In the genomic region with DNA sequence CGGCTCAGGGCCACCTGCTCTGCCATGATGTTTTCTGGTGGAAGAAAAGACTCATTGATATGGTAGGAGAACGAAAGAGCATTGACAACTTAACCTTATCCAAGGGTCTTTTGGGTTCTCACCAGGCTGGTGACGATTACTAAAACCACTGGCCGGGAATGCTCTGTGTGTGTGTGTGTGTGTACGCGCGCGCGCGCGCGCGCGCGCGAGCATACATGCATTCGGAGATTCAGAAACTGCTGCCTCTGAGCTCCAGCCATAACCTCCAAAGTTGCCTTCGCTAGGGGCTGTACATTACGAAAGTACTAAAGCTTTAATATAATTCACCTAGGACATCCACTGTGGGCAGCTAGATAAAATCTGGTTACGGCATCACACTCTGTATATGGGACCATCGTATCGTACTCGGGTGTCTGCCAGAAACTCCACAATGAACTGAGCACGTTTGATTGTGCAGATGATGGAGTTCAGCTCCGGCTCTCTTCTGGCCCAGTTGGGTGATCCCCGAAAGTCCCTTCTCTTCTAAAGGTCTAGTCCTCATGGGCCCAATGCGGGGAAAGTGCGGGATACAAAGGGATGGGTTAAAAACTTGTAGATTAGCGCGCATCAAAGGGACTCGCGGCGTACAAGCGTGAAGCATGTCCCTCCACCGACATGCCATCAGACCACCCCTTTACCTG, we compare ENCODE assay signal across 8 mouse cellular contexts. TPM values are rescaled to one million over a fixed set of nuclear protein-coding genes. Genes with fewer than 3 reads are reported as not detected.
DNase-seq lines count a peak whose midpoint lies in the region; ATAC-seq and TF ChIP-seq lines count a peak whose summit lies in the region.

No protein-coding gene starts in this region.

- H3K36me3 ChIP-seq in G1E (replicated peaks) = peaks cover 57% of the 10 kb centered on the region
- H3K36me3 ChIP-seq in embryonic facial prominence, embryonic 15.5 days = no peaks in the 10 kb centered on the region
- H3K36me3 ChIP-seq in limb, embryonic 12.5 days = no peaks in the 10 kb centered on the region

- DNase-seq in layer of hippocampus, adult 2 months (ENCODE audit: low spot score in 2 of 2) = peak in 1 of 2 experiments; percentile 2
- no peak for DNase-seq in layer of hippocampus, adult 9-10 months (ENCODE audit: low spot score)
- DNase-seq in G1E (ENCODE audit: low spot score) = no peak
- DNase-seq in T-cell, adult 2 months (ENCODE audit: low spot score) = no peak

- peak overlapping the region; percentile 66 for H3K4me3 ChIP-seq in layer of hippocampus, adult 2 months
- H3K4me3 ChIP-seq in G1E (ENCODE audit: low read depth, low read length) = peak overlapping the region; percentile 74
- H3K4me3 ChIP-seq in embryonic facial prominence, embryonic 15.5 days (replicated peaks) = peak overlapping the region; percentile 56
- peak overlapping the region; percentile 52 for H3K4me3 ChIP-seq in limb, embryonic 12.5 days (replicated peaks)
- H3K4me3 ChIP-seq in olfactory bulb, adult 2 months (ENCODE audit: insufficient read depth, low read depth, low read length) = peak overlapping the region; percentile 87

- WGBS in embryonic facial prominence, embryonic 15.5 days = 24% methylated on average over 35 of the region's 35 CpGs
- 22% methylated on average over 35 of the region's 35 CpGs for WGBS in limb, embryonic 12.5 days
- 25% methylated on average over 35 of the region's 35 CpGs for WGBS in olfactory bulb, adult 2 months

- peak overlapping the region; percentile 33 for H3K9ac ChIP-seq in embryonic facial prominence, embryonic 15.5 days
- H3K9ac ChIP-seq in limb, embryonic 12.5 days (replicated peaks) = peak overlapping the region; percentile 42; the same call in 1 of the 2 replicates

- peak overlapping the region; percentile 53 for H3K4me2 ChIP-seq in embryonic facial prominence, embryonic 15.5 days (replicated peaks)
- H3K4me2 ChIP-seq in limb, embryonic 12.5 days = peak overlapping the region; percentile 58

- H3K9me3 ChIP-seq in G1E (replicated peaks) = no peaks in the 10 kb centered on the region
- H3K9me3 ChIP-seq in embryonic facial prominence, embryonic 15.5 days (replicated peaks) = no peaks in the 10 kb centered on the region
- no peaks in the 10 kb centered on the region for H3K9me3 ChIP-seq in limb, embryonic 12.5 days

- peak overlapping the region; percentile 94 for H3K27ac ChIP-seq in layer of hippocampus, adult 2 months
- H3K27ac ChIP-seq in embryonic facial prominence, embryonic 15.5 days (replicated peaks) = peak overlapping the region; percentile 59
- H3K27ac ChIP-seq in limb, embryonic 12.5 days = peak overlapping the region; percentile 86
- no peak overlapping the region for H3K27ac ChIP-seq in olfactory bulb, adult 2 months (ENCODE audit: insufficient read depth, low read depth, low read length)

- no peak for ATAC-seq in G1E (ENCODE audit: extremely low read depth, insufficient number of reproducible peaks, low FRiP score, poor library complexity, severe bottlenecking)
- ATAC-seq in embryonic facial prominence, embryonic 15.5 days (ENCODE audit: insufficient number of reproducible peaks, low FRiP score, low TSS enrichment, low read depth) = peak; percentile 30; the same call in 1 of the 2 replicates
- peak; percentile 43; the same call in 1 of the 2 replicates for ATAC-seq in limb, embryonic 12.5 days (ENCODE audit: insufficient number of reproducible peaks, insufficient read depth, low FRiP score, low TSS enrichment, low read depth)
- no peak for ATAC-seq in monocyte, adult 5-6 weeks (replicated peaks; ENCODE audit: insufficient number of reproducible peaks, low FRiP score, low TSS enrichment, poor library complexity, severe bottlenecking)

- peaks cover 48% of the 10 kb centered on the region for H3K4me1 ChIP-seq in G1E (ENCODE audit: insufficient read depth, low read depth, low read length)
- H3K4me1 ChIP-seq in embryonic facial prominence, embryonic 15.5 days = no peaks in the 10 kb centered on the region
- H3K4me1 ChIP-seq in limb, embryonic 12.5 days (replicated peaks) = no peaks in the 10 kb centered on the region; the same call in 1 of the 2 replicates
- H3K4me1 ChIP-seq in olfactory bulb, adult 2 months (ENCODE audit: control insufficient read depth, insufficient read depth, low read length) = 0 out of 2 replicates have a peak, but pooled peaks cover 4% of the 10 kb centered on the region

- no peak for TF ChIP-seq POLR2A in olfactory bulb, adult 2 months (IDR thresholded peaks at IDR 0.05; ENCODE audit: insufficient read depth, low read depth, low read length)

- no peaks in the 10 kb centered on the region for H3K27me3 ChIP-seq in G1E (ENCODE audit: insufficient read depth, low read length)
- H3K27me3 ChIP-seq in embryonic facial prominence, embryonic 15.5 days = no peaks in the 10 kb centered on the region
- no peaks in the 10 kb centered on the region for H3K27me3 ChIP-seq in limb, embryonic 12.5 days

- TF ChIP-seq CTCF in layer of hippocampus, adult 2 months (conservative IDR thresholded peaks at IDR 0.05) = no peak
- TF ChIP-seq CTCF in G1E (IDR thresholded peaks at IDR 0.05; ENCODE audit: low read depth, low read length) = no peak
- no peak for TF ChIP-seq CTCF in olfactory bulb, adult 2 months (IDR thresholded peaks at IDR 0.05; ENCODE audit: insufficient read depth, low read depth, low read length)

RNA-seq across cellular contexts. Expression of a gene that starts 0.7 kb away (rescaled TPM):
- total RNA-seq in layer of hippocampus, adult 2 months (2021) = 10 to 100 TPM; 27.1 to 30.2 TPM
- 61.5 and 65.0 TPM in 2 replicates for total RNA-seq in G1E (2014; fragmentation: Nextera tagmentation)
- 40.2 and 40.7 TPM in 2 replicates for total RNA-seq in G1E (2017)
- polyA plus RNA-seq in G1E (2012) = 6.8 and 13.7 TPM in 2 replicates
- polyA plus RNA-seq in embryonic facial prominence, embryonic 15.5 days (2015; fragmentation: Nextera tagmentation; extraction: Ambion mirVana) = 54.1 and 65.4 TPM in 2 replicates
- polyA plus RNA-seq in limb, embryonic 12.5 days (2016; fragmentation: Nextera tagmentation; extraction: Ambion mirVana) = 44.1 and 46.0 TPM in 2 replicates
- not detected in 2 replicates for polyA plus RNA-seq in olfactory bulb, adult 2 months (2012; ENCODE audit: insufficient read depth, insufficient read length, low replicate concordance, missing spikeins)
- total RNA-seq in monocyte, adult 5-6 weeks (2017) = 120 to 126 TPM (median 124 TPM) in 3 replicates

RNA-seq across cellular contexts. Expression of a gene that starts 35.2 kb away (rescaled TPM):
- 10 to 100 TPM; 49.9 to 51.7 TPM for total RNA-seq in layer of hippocampus, adult 2 months (2021)
- 21.2 and 29.1 TPM in 2 replicates for total RNA-seq in G1E (2014; fragmentation: Nextera tagmentation)
- total RNA-seq in G1E (2017) = 42.3 and 50.9 TPM in 2 replicates
- 19.5 and 23.7 TPM in 2 replicates for polyA plus RNA-seq in G1E (2012)
- polyA plus RNA-seq in embryonic facial prominence, embryonic 15.5 days (2015; fragmentation: Nextera tagmentation; extraction: Ambion mirVana) = 20.3 and 21.4 TPM in 2 replicates
- polyA plus RNA-seq in limb, embryonic 12.5 days (2016; fragmentation: Nextera tagmentation; extraction: Ambion mirVana) = 22.1 and 22.3 TPM in 2 replicates
- not detected in 2 replicates for polyA plus RNA-seq in olfactory bulb, adult 2 months (2012; ENCODE audit: insufficient read depth, insufficient read length, low replicate concordance, missing spikeins)
- total RNA-seq in monocyte, adult 5-6 weeks (2017) = 26.2 to 51.9 TPM (median 31.9 TPM) in 3 replicates

RNA-seq across cellular contexts. Expression of a gene that starts 35.2 kb away (rescaled TPM):
- total RNA-seq in layer of hippocampus, adult 2 months (2021) = 10 to 100 TPM; 18.3 to 23.8 TPM
- total RNA-seq in G1E (2014; fragmentation: Nextera tagmentation) (15.7 and 22.3 TPM in 2 replicates), G1E (2017) (12.5 and 19.1 TPM in 2 replicates)
- polyA plus RNA-seq in G1E (2012) = 3.6 and 7.2 TPM in 2 replicates
- 47.4 and 48.2 TPM in 2 replicates for polyA plus RNA-seq in embryonic facial prominence, embryonic 15.5 days (2015; fragmentation: Nextera tagmentation; extraction: Ambion mirVana)
- polyA plus RNA-seq in limb, embryonic 12.5 days (2016; fragmentation: Nextera tagmentation; extraction: Ambion mirVana) = 30.5 and 32.6 TPM in 2 replicates
- not detected in 2 replicates for polyA plus RNA-seq in olfactory bulb, adult 2 months (2012; ENCODE audit: insufficient read depth, insufficient read length, low replicate concordance, missing spikeins)
- total RNA-seq in monocyte, adult 5-6 weeks (2017) = 10.5 to 15.7 TPM (median 12.8 TPM) in 3 replicates

RNA-seq across cellular contexts. Expression of a gene that starts 52.9 kb away (rescaled TPM):
- not detected for total RNA-seq in layer of hippocampus, adult 2 months (2021)
- not detected in 2 replicates for total RNA-seq in G1E (2014; fragmentation: Nextera tagmentation)
- total RNA-seq in G1E (2017) = not detected in 2 replicates
- not detected in 2 replicates for polyA plus RNA-seq in G1E (2012)
- polyA plus RNA-seq in embryonic facial prominence, embryonic 15.5 days (2015; fragmentation: Nextera tagmentation; extraction: Ambion mirVana) = 0.84 TPM in 1 of 2 replicates, not detected in the other
- polyA plus RNA-seq in limb, embryonic 12.5 days (2016; fragmentation: Nextera tagmentation; extraction: Ambion mirVana) = 0.69 and 1.4 TPM in 2 replicates
- polyA plus RNA-seq in olfactory bulb, adult 2 months (2012; ENCODE audit: insufficient read depth, insufficient read length, low replicate concordance, missing spikeins) = not detected in 2 replicates
- total RNA-seq in monocyte, adult 5-6 weeks (2017) = not detected in 3 replicates

RNA-seq across cellular contexts. Expression of a gene that starts 55.1 kb away (rescaled TPM):
- 1 to 10 TPM; 2.8 to 3.1 TPM for total RNA-seq in layer of hippocampus, adult 2 months (2021)
- 8.5 and 11.0 TPM in 2 replicates for total RNA-seq in G1E (2014; fragmentation: Nextera tagmentation)
- 5.2 and 8.7 TPM in 2 replicates for total RNA-seq in G1E (2017)
- 1.1 and 1.2 TPM in 2 replicates for polyA plus RNA-seq in G1E (2012)
- polyA plus RNA-seq in embryonic facial prominence, embryonic 15.5 days (2015; fragmentation: Nextera tagmentation; extraction: Ambion mirVana) = 20.9 and 23.4 TPM in 2 replicates
- polyA plus RNA-seq in limb, embryonic 12.5 days (2016; fragmentation: Nextera tagmentation; extraction: Ambion mirVana) = 14.4 and 14.8 TPM in 2 replicates
- not detected in 2 replicates for polyA plus RNA-seq in olfactory bulb, adult 2 months (2012; ENCODE audit: insufficient read depth, insufficient read length, low replicate concordance, missing spikeins)
- 11.6 to 17.2 TPM (median 13.4 TPM) in 3 replicates for total RNA-seq in monocyte, adult 5-6 weeks (2017)

Comparison
In these comparisons a context has a peak if more than half of its experiments do, and no peak if none do; other contexts are left out.
1. ATAC-seq: peak in embryonic facial prominence, embryonic 15.5 days (single experiment) and limb, embryonic 12.5 days (single experiment); none in G1E (single experiment) and monocyte, adult 5-6 weeks (single experiment).
2. RNA of a gene that starts 35.2 kb away (polyA plus RNA-seq): 19.5 to 23.7 TPM in G1E, 22.1 to 22.3 TPM in limb, embryonic 12.5 days and 20.3 to 21.4 TPM in embryonic facial prominence, embryonic 15.5 days; not detected in olfactory bulb, adult 2 months; every median in the first group is over 10 times any median in the second.
3. Peak in every context shown above with its lines, with median percentiles within 50 percentile points of each other: H3K4me3 ChIP-seq.